19 mouse cellular contexts compared by ENCODE assay signal in the genomic region with DNA sequence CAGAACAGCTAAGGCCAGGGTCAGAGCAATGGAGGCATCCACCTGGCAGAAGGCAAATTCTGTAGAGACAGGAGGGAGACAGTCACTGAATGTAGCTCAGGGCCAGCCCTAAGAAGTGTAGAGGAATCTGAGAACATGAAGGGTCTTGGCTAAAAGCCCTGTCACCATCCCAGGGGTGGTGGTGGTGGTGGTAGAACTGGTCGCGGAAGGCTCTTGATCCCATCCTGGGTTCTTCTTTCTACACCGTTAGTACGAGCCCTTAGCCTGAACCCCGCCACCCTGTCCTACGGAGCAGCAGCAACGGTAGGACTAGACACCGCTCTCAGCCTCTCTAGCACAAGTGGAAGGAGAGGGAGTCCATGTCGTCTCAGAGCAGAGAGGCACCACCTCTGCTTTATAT. TPM values are rescaled to one million over a fixed set of nuclear protein-coding genes. Genes with fewer than 3 reads are reported as not detected.
A peak's percentile ranks its signal among the peaks of the same experiment; 100 is the strongest.
DNase-seq lines count a peak whose midpoint lies in the region; ATAC-seq lines count a peak whose summit lies in the region.
"Had no signal": no experiment of that assay in that cellular context is flagged by ENCODE, and none has a peak within 500 bp of the region (broad histone marks: within the 10 kb centered on the region; RNA-seq: fewer than 3 reads in every experiment).

No protein-coding gene starts in this region.

- no peak overlapping the region for H3K4me3 ChIP-seq in heart, embryonic 10.5 days
- H3K4me3 ChIP-seq in midbrain, embryonic 11.5 days (ENCODE audit: low read depth, low read length): no peak overlapping the region
- H3K4me3 ChIP-seq in midbrain, embryonic 15.5 days: no peak overlapping the region
- H3K4me3 ChIP-seq: embryonic facial prominence, embryonic 15.5 days; erythroblast, embryonic 14.5 days; forebrain, embryonic 10.5 days; heart, embryonic 12.5 days; hindbrain, embryonic 15.5 days had no signal

- peaks cover 57% of the 10 kb centered on the region for H3K4me1 ChIP-seq in heart, embryonic 10.5 days
- peaks cover 14% of the 10 kb centered on the region for H3K4me1 ChIP-seq in midbrain, embryonic 11.5 days (ENCODE audit: control insufficient read depth, insufficient read depth, low read length)
- peaks cover 9% of the 10 kb centered on the region for H3K4me1 ChIP-seq in midbrain, embryonic 15.5 days

- no peaks in the 10 kb centered on the region for H3K9me3 ChIP-seq in heart, embryonic 10.5 days
- H3K9me3 ChIP-seq in midbrain, embryonic 11.5 days (ENCODE audit: control insufficient read depth, low read length): no peaks in the 10 kb centered on the region
- no peaks in the 10 kb centered on the region for H3K9me3 ChIP-seq in midbrain, embryonic 15.5 days
- H3K9me3 ChIP-seq: embryonic facial prominence, embryonic 15.5 days; forebrain, embryonic 10.5 days; heart, embryonic 12.5 days; hindbrain, embryonic 15.5 days had no signal

- H3K4me2 ChIP-seq in midbrain, embryonic 11.5 days: no peak overlapping the region
- no peak overlapping the region for H3K4me2 ChIP-seq in midbrain, embryonic 15.5 days
- H3K4me2 ChIP-seq: embryonic facial prominence, embryonic 15.5 days; heart, embryonic 12.5 days; hindbrain, embryonic 15.5 days had no signal

- DNase-seq in heart, embryonic 10.5 days (ENCODE audit: low spot score): no peak
- DNase-seq in heart, postnatal 25 days (ENCODE audit: low spot score): no peak
- peak; percentile 37 for DNase-seq in midbrain, embryonic 11.5 days (ENCODE audit: low spot score, missing footprints)
- peak; percentile 17 to 53 for DNase-seq in urinary bladder, postnatal 4 days (ENCODE audit: low spot score in 2 of 2)
- DNase-seq in urinary bladder, postnatal 10 days (ENCODE audit: low spot score): no peak
- no peak for DNase-seq in lung, postnatal 10 days
- DNase-seq: adrenal gland, adult 8-10 months; cerebellum, adult 2 months; cerebellum, postnatal 10 days; gastrocnemius, postnatal 36 days; heart, adult 18-20 months; heart, postnatal 36 days had no signal

- no peaks in the 10 kb centered on the region for H3K27me3 ChIP-seq in heart, embryonic 10.5 days (ENCODE audit: insufficient read depth, poor library complexity, severe bottlenecking)
- H3K27me3 ChIP-seq in midbrain, embryonic 11.5 days (ENCODE audit: control insufficient read depth, insufficient read depth, low read length): no peaks in the 10 kb centered on the region
- H3K27me3 ChIP-seq in midbrain, embryonic 15.5 days (replicated peaks): peaks cover 10% of the 10 kb centered on the region; the same call in 1 of the 2 replicates
- H3K27me3 ChIP-seq: embryonic facial prominence, embryonic 15.5 days; heart, embryonic 12.5 days had no signal

- ATAC-seq in midbrain, embryonic 11.5 days (ENCODE audit: low FRiP score): no peak
- ATAC-seq in midbrain, embryonic 15.5 days (replicated peaks): no peak
- ATAC-seq: forebrain, embryonic 14.5 days had no signal

- intact Hi-C loops in heart, postnatal 25 days (cut with DNase I): loop anchor here (5.0 kb wide), 1 partner anchor 189 kb away; no protein-coding TSS in a partner anchor

- H3K27ac ChIP-seq in heart, embryonic 10.5 days: peak overlapping the region; percentile 71
- no peak overlapping the region for H3K27ac ChIP-seq in midbrain, embryonic 11.5 days (ENCODE audit: low read depth, low read length)
- H3K27ac ChIP-seq in midbrain, embryonic 15.5 days: no peak overlapping the region
- H3K27ac ChIP-seq: embryonic facial prominence, embryonic 15.5 days; forebrain, embryonic 10.5 days; hindbrain, embryonic 15.5 days had no signal

- 85% methylated on average over 9 of the region's 9 CpGs for WGBS in heart, embryonic 10.5 days
- 94% methylated on average over 9 of the region's 9 CpGs for whole genome bisulfite sequencing in midbrain, embryonic 11.5 days
- 91% methylated on average over 9 of the region's 9 CpGs for WGBS in midbrain, embryonic 15.5 days

- H3K36me3 ChIP-seq in heart, embryonic 10.5 days: peaks cover 10% of the 10 kb centered on the region; the same call in 1 of the 2 replicates
- H3K36me3 ChIP-seq in midbrain, embryonic 11.5 days (ENCODE audit: control insufficient read depth, insufficient read depth, low read length): no peaks in the 10 kb centered on the region
- no peaks in the 10 kb centered on the region for H3K36me3 ChIP-seq in midbrain, embryonic 15.5 days (replicated peaks)

- H3K9ac ChIP-seq in midbrain, embryonic 11.5 days (ENCODE audit: low read length): no peak overlapping the region
- no peak overlapping the region for H3K9ac ChIP-seq in midbrain, embryonic 15.5 days
- H3K9ac ChIP-seq: embryonic facial prominence, embryonic 15.5 days; heart, embryonic 12.5 days; hindbrain, embryonic 15.5 days had no signal

RNA-seq across cellular contexts. Expression of a gene that starts 5.7 kb away (rescaled TPM):
- 5.2 and 10.4 TPM in 2 replicates for polyA plus RNA-seq in heart, embryonic 10.5 days (2016; fragmentation: Nextera tagmentation; extraction: Ambion mirVana)
- 10 to 100 TPM; 23.3 to 31.3 TPM for total RNA-seq in heart, postnatal 25 days (2021)
- polyA plus RNA-seq in midbrain, embryonic 11.5 days (2014; fragmentation: Nextera tagmentation; extraction: Ambion mirVana): 14.4 and 14.6 TPM in 2 replicates
- polyA plus RNA-seq in midbrain, embryonic 15.5 days (2015; fragmentation: Nextera tagmentation; extraction: Ambion mirVana): 4.0 and 4.4 TPM in 2 replicates

Comparison
In these comparisons a context has a peak if more than half of its experiments do, and no peak if none do; other contexts are left out.
1. DNase-seq: peak in midbrain, embryonic 11.5 days (single experiment) and urinary bladder, postnatal 4 days (2 of 2); none in heart, embryonic 10.5 days (single experiment), heart, postnatal 25 days (single experiment), urinary bladder, postnatal 10 days (single experiment) and lung, postnatal 10 days (single experiment).